Mouse (Mus musculus) embryonic facial prominence, embryonic 15.5 days (tissue): Measurements from ENCODE around the gene Wfdc15b. TPM values are rescaled to one million over a fixed set of nuclear protein-coding genes. Genes with fewer than 3 reads are reported as not detected.

ENCODE experiments used
- ATAC-seq: fragments of 200-750 bp; cut with Nextera tagmentation; 2 replicates; pipeline ENCODE4 v1.8.0; 2017; ENCODE audit warnings: low read depth, moderate TSS enrichment; ENCODE audit not compliant: insufficient number of reproducible peaks, low FRiP score, low TSS enrichment
- H3K27ac ChIP-seq: fragments of 300-500 bp; sonication (generic); replicated peaks from 2 replicates; pipeline ENCODE4 v1.5.1; 2015; ENCODE audit warnings: mild to moderate bottlenecking, inconsistent platforms
- H3K27me3 ChIP-seq: fragments of 300-500 bp; sonication (generic); 2 replicates; pipeline ENCODE4 v1.6.1; 2015; ENCODE audit warnings: inconsistent platforms
- H3K36me3 ChIP-seq: fragments of 300-500 bp; sonication (generic); 2 replicates; pipeline ENCODE4 v1.6.1; 2015; ENCODE audit warnings: mild to moderate bottlenecking, inconsistent platforms
- H3K4me1 ChIP-seq: fragments of 300-500 bp; sonication (generic); 2 replicates; pipeline ENCODE4 v1.6.1; 2015; ENCODE audit warnings: inconsistent platforms
- H3K4me2 ChIP-seq: fragments of 300-500 bp; sonication (generic); replicated peaks from 2 replicates; pipeline ENCODE4 v1.6.1; 2015; ENCODE audit warnings: mild to moderate bottlenecking, inconsistent platforms
- H3K4me3 ChIP-seq: fragments of 300-500 bp; sonication (generic); replicated peaks from 2 replicates; pipeline ENCODE4 v1.5.1; 2015; ENCODE audit warnings: mild to moderate bottlenecking, inconsistent platforms
- H3K9ac ChIP-seq: fragments of 300-500 bp; sonication (generic); 2 replicates; pipeline ENCODE4 v1.6.1; 2015; ENCODE audit warnings: inconsistent platforms
- H3K9me3 ChIP-seq: fragments of 300-500 bp; sonication (generic); replicated peaks from 2 replicates; pipeline ENCODE4 v1.6.1; 2016; ENCODE audit warnings: inconsistent platforms
- WGBS: fragments of 180-500 bp; shearing (Covaris S2); methylation state at CpG from one replicate; pipeline ENCODE4 v1.1.7; 2015; 5-methylcytosine and 5-hydroxymethylcytosine counted together
- polyA plus RNA-seq: library from polyadenylated mRNA; unstranded; fragments of >200 nt; fragmentation: Nextera tagmentation; extraction: Ambion mirVana; gene quantifications from 2 replicates; pipeline ENCODE4 v1.2.1, GENCODE M21; 2015

Gene Wfdc15b
- polyA plus RNA-seq, 1 experiment from 2014 or later, result not detected

DNA sequence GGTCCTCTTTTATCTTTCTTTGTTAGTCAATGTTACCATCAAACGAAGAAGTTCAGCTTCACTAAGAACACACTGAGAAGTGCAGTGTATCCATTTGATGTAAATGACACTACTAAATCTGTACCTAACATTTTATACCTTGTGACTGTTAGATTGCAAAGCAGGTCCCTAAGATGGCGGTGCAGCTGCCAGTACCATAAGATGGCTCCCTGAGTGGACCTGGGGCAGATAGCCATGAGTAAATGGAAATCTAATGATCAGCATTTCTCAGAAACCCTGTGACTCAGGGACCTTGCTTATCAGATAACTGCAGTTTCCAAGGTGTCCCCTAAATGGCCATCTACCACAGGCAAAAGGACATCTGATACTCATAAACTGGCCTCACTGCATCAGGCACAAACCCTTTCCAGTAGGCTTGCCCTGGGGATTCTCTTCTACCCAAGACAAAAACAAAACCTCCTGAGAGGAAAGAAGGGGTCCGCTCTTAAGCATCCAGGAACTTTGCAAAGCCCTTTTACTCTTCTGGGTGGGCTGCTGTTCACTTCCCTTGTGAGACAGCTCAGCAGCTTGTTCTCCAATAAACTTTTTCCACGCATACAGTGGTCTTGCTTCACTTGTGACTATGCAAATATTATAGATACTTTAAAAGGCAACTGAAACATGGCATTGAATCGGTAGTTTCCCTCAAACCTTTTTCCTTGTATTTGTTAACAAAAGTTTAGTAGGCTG, 25.3 kb downstream of the Wfdc15b start:
- H3K27ac ChIP-seq, result no peak overlapping the region
- H3K36me3 ChIP-seq, result no peaks in the 10 kb centered on the region
- no peak for ATAC-seq
- no peaks in the 10 kb centered on the region for H3K9me3 ChIP-seq
- no peaks in the 10 kb centered on the region for H3K27me3 ChIP-seq
- no peak overlapping the region for H3K4me3 ChIP-seq
- WGBS, result 84% methylated on average over 5 of the region's 5 CpGs
- H3K4me1 ChIP-seq, result no peaks in the 10 kb centered on the region
- no peak overlapping the region for H3K9ac ChIP-seq
- no peak overlapping the region for H3K4me2 ChIP-seq

DNA sequence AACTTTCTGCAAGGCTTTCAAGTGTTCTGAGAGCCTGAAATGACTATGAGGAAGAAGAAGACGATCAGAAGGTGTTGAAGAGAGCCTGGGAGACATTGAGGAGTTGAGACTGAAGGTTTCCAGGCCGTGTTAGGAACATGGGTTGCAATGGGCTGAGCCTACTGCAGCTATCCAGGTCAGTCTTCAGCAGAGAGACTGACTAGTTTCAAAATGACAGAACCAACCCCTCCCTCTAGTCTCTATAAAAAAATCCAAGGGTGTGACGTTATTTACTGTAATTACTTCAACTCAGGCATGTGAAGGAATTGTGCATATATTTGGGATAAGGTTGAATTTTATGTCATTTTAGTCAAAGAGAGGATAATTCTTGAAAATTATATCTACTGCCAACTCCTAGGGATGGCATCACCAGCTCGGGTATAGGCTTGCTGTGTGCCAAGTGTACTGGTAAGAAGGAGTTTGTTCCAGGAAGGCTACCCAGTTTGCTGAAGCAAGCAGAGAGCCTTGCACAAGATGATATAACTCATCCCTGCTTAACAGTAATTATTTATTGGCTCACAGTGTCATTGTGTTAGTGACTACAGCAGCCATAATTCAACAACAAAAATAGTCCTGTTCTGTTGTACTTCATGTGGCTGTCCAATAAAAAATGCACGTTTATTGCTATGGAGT, 26.4 kb downstream of the Wfdc15b start:
- Histone ChIP-seq H3K4me1 (no peaks in the 10 kb centered on the region), H3K27me3 (no peaks in the 10 kb centered on the region), H3K4me3 (no peak overlapping the region), H3K27ac (no peak overlapping the region), H3K4me2 (no peak overlapping the region), H3K9me3 (no peaks in the 10 kb centered on the region), H3K9ac (no peak overlapping the region), H3K36me3 (no peaks in the 10 kb centered on the region)
- no peak for ATAC-seq
- 77% methylated on average over 5 of the region's 5 CpGs for WGBS

- H3K9ac ChIP-seq, result no peak overlapping the region
- no peaks in the 10 kb centered on the region for H3K27me3 ChIP-seq
- H3K27ac ChIP-seq, result no peak overlapping the region
- H3K4me1 ChIP-seq, result no peaks in the 10 kb centered on the region
- H3K9me3 ChIP-seq, result no peaks in the 10 kb centered on the region
- no peak for ATAC-seq
- H3K4me3 ChIP-seq, result no peak overlapping the region
- H3K36me3 ChIP-seq, result no peaks in the 10 kb centered on the region
- H3K4me2 ChIP-seq, result no peak overlapping the region
Observed at GRCm38 (mm10) chr2:164192279-164192678, 29.2 kb downstream of the Wfdc15b start.

DNA sequence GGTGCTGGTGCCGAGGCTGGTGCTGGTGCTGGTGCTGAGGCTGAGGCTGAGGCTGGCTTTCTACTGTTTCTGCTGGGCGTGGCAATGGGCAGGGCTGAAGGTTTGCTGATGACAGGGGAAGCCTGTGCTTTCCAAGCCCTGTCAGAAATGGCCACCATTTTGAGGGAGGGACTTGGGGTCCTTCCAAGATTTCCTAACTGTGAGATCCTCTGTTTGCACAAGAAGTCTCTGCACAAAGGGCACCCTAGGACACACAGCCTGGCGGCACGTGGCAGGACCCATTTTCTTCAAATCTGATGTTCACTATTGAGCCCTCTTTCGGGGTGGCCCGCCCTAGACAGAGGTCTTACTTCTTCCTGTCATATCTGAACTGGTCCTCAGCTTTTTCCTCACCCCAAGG, 30.9 kb downstream of the Wfdc15b start, which contains the start of gene Wfdc12:
Gene Wfdc12, minus strand, starts transcription at position 33 of the 400 bp plus-strand sequence.
- H3K36me3 ChIP-seq, result no peaks in the 10 kb centered on the region
- WGBS, result 84% methylated on average over 6 of the region's 6 CpGs
- H3K4me3 ChIP-seq, result no peak within 1 kb of the TSS
- no peaks in the 10 kb centered on the region for H3K27me3 ChIP-seq
- no peaks in the 10 kb centered on the region for H3K4me1 ChIP-seq
- no peaks in the 10 kb centered on the region for H3K9me3 ChIP-seq
- H3K4me2 ChIP-seq, result no peak within 1 kb of the TSS
- no peak within 1 kb of the TSS for H3K27ac ChIP-seq
- H3K9ac ChIP-seq, result no peak within 1 kb of the TSS
- no peak for ATAC-seq

GRCm38 (mm10) chr2:164188722-164189121, 32.7 kb downstream of the Wfdc15b start:
- Histone ChIP-seq H3K4me3 (no peak overlapping the region), H3K27me3 (no peaks in the 10 kb centered on the region), H3K4me1 (peaks cover 7% of the 10 kb centered on the region; the same call in 1 of the 2 replicates), H3K36me3 (no peaks in the 10 kb centered on the region), H3K9ac (no peak overlapping the region), H3K4me2 (no peak overlapping the region), H3K9me3 (no peaks in the 10 kb centered on the region), H3K27ac (no peak overlapping the region)
- no peak for ATAC-seq
- 30% methylated on average over 5 of the region's 5 CpGs for WGBS

- Histone ChIP-seq H3K4me1 (peaks cover 7% of the 10 kb centered on the region; the same call in 1 of the 2 replicates), H3K36me3 (no peaks in the 10 kb centered on the region), H3K4me3 (no peak overlapping the region), H3K27me3 (no peaks in the 10 kb centered on the region), H3K4me2 (no peak overlapping the region), H3K27ac (no peak overlapping the region), H3K9ac (no peak overlapping the region), H3K9me3 (no peaks in the 10 kb centered on the region)
- 37% methylated on average over 9 of the region's 9 CpGs for WGBS
- no peak for ATAC-seq
Observed at GRCm38 (mm10) chr2:164184145-164184719, 37.2 kb downstream of the Wfdc15b start.

GRCm38 (mm10) chr2:164183340-164183739, 38.1 kb downstream of the Wfdc15b start:
- Histone ChIP-seq H3K4me1 (peaks cover 7% of the 10 kb centered on the region; the same call in 1 of the 2 replicates), H3K4me2 (no peak overlapping the region), H3K4me3 (no peak overlapping the region), H3K9me3 (no peaks in the 10 kb centered on the region), H3K9ac (no peak overlapping the region), H3K27ac (no peak overlapping the region), H3K27me3 (no peaks in the 10 kb centered on the region), H3K36me3 (no peaks in the 10 kb centered on the region)
- ATAC-seq, result no peak
- 49% methylated on average over 9 of the region's 9 CpGs for WGBS

GRCm38 (mm10) chr2:164182692-164183255, 38.7 kb downstream of the Wfdc15b start, which contains the start of gene Wfdc5:
Gene Wfdc5 (minus strand): TSS chr2:164182742.
- H3K27ac ChIP-seq, result no peak within 1 kb of the TSS
- WGBS, result 52% methylated on average over 7 of the region's 7 CpGs
- H3K36me3 ChIP-seq, result no peaks in the 10 kb centered on the region
- peaks cover 7% of the 10 kb centered on the region; the same call in 1 of the 2 replicates for H3K4me1 ChIP-seq
- no peak within 1 kb of the TSS for H3K4me2 ChIP-seq
- H3K27me3 ChIP-seq, result no peaks in the 10 kb centered on the region
- no peaks in the 10 kb centered on the region for H3K9me3 ChIP-seq
- H3K9ac ChIP-seq, result no peak within 1 kb of the TSS
- H3K4me3 ChIP-seq, result no peak within 1 kb of the TSS
- no peak for ATAC-seq

DNA sequence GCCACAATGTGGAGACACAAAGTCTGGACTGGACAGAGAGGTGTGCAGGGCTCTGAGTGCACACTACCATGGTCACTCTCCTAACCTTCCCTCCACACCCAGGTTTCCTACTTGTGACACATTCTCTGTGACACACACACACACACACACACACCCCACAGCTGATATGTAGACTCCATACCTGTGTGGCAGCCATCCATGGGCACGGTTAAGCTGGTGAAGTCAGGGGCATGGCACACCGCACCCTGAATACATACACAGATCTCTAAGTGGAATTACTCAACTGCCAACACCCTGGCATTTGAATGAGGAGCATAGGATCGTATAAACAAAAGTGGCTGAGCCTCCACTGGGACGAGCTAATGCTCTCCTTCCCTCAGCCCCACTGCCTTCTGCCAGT, 40.7 kb downstream of the Wfdc15b start:
- no peaks in the 10 kb centered on the region for H3K36me3 ChIP-seq
- H3K9me3 ChIP-seq, result no peaks in the 10 kb centered on the region
- no peak overlapping the region for H3K4me3 ChIP-seq
- no peak for ATAC-seq
- H3K4me2 ChIP-seq, result no peak overlapping the region
- WGBS, result 78% methylated on average over 4 of the region's 4 CpGs
- no peak overlapping the region for H3K27ac ChIP-seq
- peaks cover 7% of the 10 kb centered on the region; the same call in 1 of the 2 replicates for H3K4me1 ChIP-seq
- no peak overlapping the region for H3K9ac ChIP-seq
- no peaks in the 10 kb centered on the region for H3K27me3 ChIP-seq

DNA sequence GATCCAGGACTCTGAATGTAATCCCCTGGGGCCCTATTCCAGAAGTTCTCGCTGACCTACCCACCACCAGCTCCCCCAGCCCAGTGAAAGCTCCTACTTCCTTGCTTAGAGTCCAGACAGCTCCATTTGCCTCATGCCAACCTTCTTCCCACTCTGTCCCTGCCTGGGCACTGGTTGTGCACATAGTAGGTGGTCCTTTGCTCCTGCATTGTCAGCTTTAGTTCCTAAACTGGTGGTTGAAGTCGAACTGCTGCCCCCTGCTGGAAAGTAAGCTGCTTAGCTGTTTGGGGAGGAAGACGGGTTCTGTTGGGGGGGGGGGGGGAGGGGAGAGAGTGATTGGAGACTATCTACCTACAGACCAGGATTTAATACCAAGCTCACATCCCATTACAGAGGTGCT, 41.3 kb downstream of the Wfdc15b start:
- Histone ChIP-seq H3K4me2 (no peak overlapping the region), H3K9ac (no peak overlapping the region), H3K27ac (no peak overlapping the region), H3K9me3 (no peaks in the 10 kb centered on the region), H3K27me3 (no peaks in the 10 kb centered on the region), H3K4me1 (peaks cover 7% of the 10 kb centered on the region; the same call in 1 of the 2 replicates), H3K4me3 (no peak overlapping the region), H3K36me3 (no peaks in the 10 kb centered on the region)
- no peak for ATAC-seq
- WGBS, result 37% methylated on average over 3 of the region's 3 CpGs

DNA sequence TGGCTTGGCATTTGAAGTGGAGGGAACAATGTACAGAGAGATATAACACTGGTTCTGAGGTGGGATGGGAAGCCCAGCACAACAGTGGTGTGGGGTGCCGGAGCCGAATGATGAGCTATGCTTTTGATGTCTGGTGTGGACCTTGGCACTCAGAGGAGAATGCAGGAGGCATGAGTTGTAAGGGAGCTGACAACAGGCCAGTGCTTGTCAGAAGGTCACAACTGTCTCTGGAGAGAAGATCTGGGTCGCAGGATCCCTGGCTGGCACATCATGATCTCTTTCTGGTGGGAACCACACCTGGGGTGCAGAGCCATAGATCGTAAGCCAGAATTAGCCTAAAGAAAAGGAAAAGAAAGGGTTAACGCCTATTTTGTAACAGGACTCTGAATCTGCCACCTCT, 43.6 kb downstream of the Wfdc15b start:
- no peak for ATAC-seq
- Histone ChIP-seq H3K9me3 (no peaks in the 10 kb centered on the region), H3K27ac (no peak overlapping the region), H3K36me3 (no peaks in the 10 kb centered on the region), H3K4me2 (no peak overlapping the region), H3K4me3 (no peak overlapping the region), H3K27me3 (no peaks in the 10 kb centered on the region), H3K9ac (no peak overlapping the region), H3K4me1 (no peaks in the 10 kb centered on the region)
- WGBS, result 72% methylated on average over 5 of the region's 5 CpGs
